Mouse (Mus musculus): ENCODE results near the gene Id3. TPM values are rescaled to one million over a fixed set of nuclear protein-coding genes. Genes with fewer than 3 reads are reported as not detected.
A peak's percentile ranks its signal among the peaks of the same experiment; 100 is the strongest.

The Id3 gene
- polyA plus RNA-seq, 1 experiment from 2014 or later = 140 TPM

- H3K9ac ChIP-seq (replicated peaks; ENCODE audit: low read length) = peak overlapping the region; percentile 60; the same call in 1 of the 2 replicates
- WGBS = 4% methylated on average over 17 of the region's 17 CpGs
- DNase-seq = no peak
Observed at GRCm38 (mm10) chr4:136142267-136143192, 767 bp upstream of the Id3 start.

DNA sequence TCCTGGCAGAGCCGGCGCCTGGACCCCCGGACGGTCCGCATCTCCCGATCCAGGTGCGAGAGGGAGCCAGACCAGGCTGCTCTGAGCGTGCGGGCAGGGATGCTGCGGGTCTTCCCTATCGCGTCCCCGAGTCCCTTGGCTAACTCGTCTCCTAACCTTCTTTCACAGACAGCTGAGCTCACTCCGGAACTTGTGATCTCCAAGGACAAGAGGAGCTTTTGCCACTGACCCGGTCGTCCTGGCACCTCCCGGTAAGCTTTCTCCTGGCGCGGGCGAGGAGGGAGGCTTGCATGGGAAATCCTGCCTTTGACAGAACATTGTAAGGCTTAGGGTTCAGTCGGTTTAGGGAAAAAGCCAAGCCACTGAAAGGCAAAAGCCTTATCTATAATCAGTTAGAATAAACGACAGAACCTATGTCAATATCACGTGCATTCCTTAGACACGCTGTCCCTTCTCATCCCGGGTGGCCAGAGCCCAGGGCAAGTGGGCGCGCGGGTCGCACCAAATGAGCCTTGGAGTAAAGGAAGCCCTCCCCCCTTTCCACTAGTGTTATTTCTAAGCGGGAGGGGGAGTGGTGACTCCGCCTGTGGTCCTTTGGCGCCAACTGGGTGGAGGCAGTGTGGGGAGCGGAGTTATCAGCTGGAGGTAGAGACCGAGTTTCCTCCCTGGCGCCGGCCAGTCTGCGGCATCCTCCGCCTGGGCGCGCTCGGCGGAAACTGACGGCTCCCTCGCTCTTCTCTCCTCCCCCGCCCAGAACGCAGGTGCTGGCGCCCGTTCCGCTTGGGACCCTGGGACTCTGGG is 1.0 kb downstream of the Id3 start:
- under 1% methylated on average over 47 of the region's 50 CpGs for WGBS
- Histone ChIP-seq H3K9ac (replicated peaks; ENCODE audit: low read length) (peak overlapping the region; percentile 60), H3K36me3 (ENCODE audit: control insufficient read depth, insufficient read depth, low read length) (no peaks in the 10 kb centered on the region), H3K4me3 (replicated peaks; ENCODE audit: low read depth, low read length) (peak overlapping the region; percentile 51), H3K4me1 (ENCODE audit: control insufficient read depth, insufficient read depth, low read length) (peaks cover 49% of the 10 kb centered on the region), H3K27me3 (ENCODE audit: control insufficient read depth, insufficient read depth, low read length) (peaks cover 18% of the 10 kb centered on the region), H3K27ac (replicated peaks; ENCODE audit: low read depth, low read length) (peak overlapping the region; percentile 65), H3K4me2 (ENCODE audit: low read length) (peak overlapping the region; percentile 86), H3K9me3 (ENCODE audit: control insufficient read depth, low read length) (no peaks in the 10 kb centered on the region)
- DNase-seq (peak; percentile 63), ATAC-seq (ENCODE audit: low FRiP score, low TSS enrichment) (no peak)

More at GRCm38 (mm10) chr4:136142267-136143192, 767 bp upstream of the Id3 start:
- Histone ChIP-seq H3K36me3 (ENCODE audit: control insufficient read depth, insufficient read depth, low read length) (no peaks in the 10 kb centered on the region), H3K9me3 (ENCODE audit: control insufficient read depth, low read length) (no peaks in the 10 kb centered on the region), H3K4me1 (ENCODE audit: control insufficient read depth, insufficient read depth, low read length) (peaks cover 46% of the 10 kb centered on the region), H3K27ac (replicated peaks; ENCODE audit: low read depth, low read length) (peak overlapping the region; percentile 66), H3K27me3 (ENCODE audit: control insufficient read depth, insufficient read depth, low read length) (peaks cover 18% of the 10 kb centered on the region), H3K4me2 (ENCODE audit: low read length) (peak overlapping the region; percentile 86), H3K4me3 (replicated peaks; ENCODE audit: low read depth, low read length) (peak overlapping the region; percentile 13; the same call in 1 of the 2 replicates)
- no peak for ATAC-seq (ENCODE audit: low FRiP score, low TSS enrichment)

GRCm38 (mm10) chr4:136144927-136145292 is 1.6 kb downstream of the Id3 start:
- no peak for DNase-seq
- no peaks in the 10 kb centered on the region for H3K36me3 ChIP-seq (ENCODE audit: control insufficient read depth, insufficient read depth, low read length)
- H3K27ac ChIP-seq (replicated peaks; ENCODE audit: low read depth, low read length) = peak overlapping the region; percentile 65
- WGBS = under 1% methylated on average over 11 of the region's 11 CpGs
- H3K27me3 ChIP-seq (ENCODE audit: control insufficient read depth, insufficient read depth, low read length) = peaks cover 18% of the 10 kb centered on the region
- peak overlapping the region; percentile 60 for H3K9ac ChIP-seq (replicated peaks; ENCODE audit: low read length)
- H3K9me3 ChIP-seq (ENCODE audit: control insufficient read depth, low read length) = no peaks in the 10 kb centered on the region
- H3K4me2 ChIP-seq (ENCODE audit: low read length) = peak overlapping the region; percentile 86
- no peak for ATAC-seq (ENCODE audit: low FRiP score, low TSS enrichment)
- H3K4me1 ChIP-seq (ENCODE audit: control insufficient read depth, insufficient read depth, low read length) = peaks cover 45% of the 10 kb centered on the region
- H3K4me3 ChIP-seq (replicated peaks; ENCODE audit: low read depth, low read length) = peak overlapping the region; percentile 51

DNA sequence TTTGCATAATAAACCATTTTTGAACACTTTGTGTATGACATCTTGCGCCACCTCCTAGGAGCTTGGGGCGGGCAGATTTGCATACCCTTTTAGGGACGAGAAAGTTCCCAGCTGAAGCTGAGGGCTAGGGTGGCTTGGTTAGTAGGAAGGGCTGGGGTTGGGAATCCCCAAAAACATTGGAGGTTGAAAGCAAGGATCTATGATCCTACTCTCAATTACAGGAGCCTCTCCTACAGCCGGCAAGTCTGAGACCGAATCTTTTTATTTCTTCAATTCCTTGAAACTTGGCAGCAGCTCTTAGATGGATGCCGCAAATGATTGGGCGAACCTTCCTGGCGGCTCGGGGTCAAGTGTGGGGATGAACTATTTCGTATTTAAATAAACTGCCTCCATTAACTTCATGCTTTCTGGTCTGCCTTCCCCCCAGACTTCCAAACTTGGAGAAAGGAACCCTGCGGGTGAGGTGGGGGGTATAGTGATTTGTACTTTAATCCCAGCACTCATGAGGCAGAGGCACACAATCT is 2.1 kb downstream of the Id3 start:
- Histone ChIP-seq H3K9me3 (ENCODE audit: control insufficient read depth, low read length) (no peaks in the 10 kb centered on the region), H3K36me3 (ENCODE audit: control insufficient read depth, insufficient read depth, low read length) (no peaks in the 10 kb centered on the region), H3K4me2 (ENCODE audit: low read length) (peak overlapping the region; percentile 86), H3K4me3 (replicated peaks; ENCODE audit: low read depth, low read length) (peak overlapping the region; percentile 51), H3K27me3 (ENCODE audit: control insufficient read depth, insufficient read depth, low read length) (peaks cover 18% of the 10 kb centered on the region), H3K4me1 (ENCODE audit: control insufficient read depth, insufficient read depth, low read length) (peaks cover 42% of the 10 kb centered on the region), H3K27ac (replicated peaks; ENCODE audit: low read depth, low read length) (no peak overlapping the region; the same call in 1 of the 2 replicates), H3K9ac (replicated peaks; ENCODE audit: low read length) (peak overlapping the region; percentile 60; the same call in 1 of the 2 replicates)
- 6% methylated on average over 11 of the region's 11 CpGs for WGBS
- DNase-seq (no peak), ATAC-seq (ENCODE audit: low FRiP score, low TSS enrichment) (no peak)

DNA sequence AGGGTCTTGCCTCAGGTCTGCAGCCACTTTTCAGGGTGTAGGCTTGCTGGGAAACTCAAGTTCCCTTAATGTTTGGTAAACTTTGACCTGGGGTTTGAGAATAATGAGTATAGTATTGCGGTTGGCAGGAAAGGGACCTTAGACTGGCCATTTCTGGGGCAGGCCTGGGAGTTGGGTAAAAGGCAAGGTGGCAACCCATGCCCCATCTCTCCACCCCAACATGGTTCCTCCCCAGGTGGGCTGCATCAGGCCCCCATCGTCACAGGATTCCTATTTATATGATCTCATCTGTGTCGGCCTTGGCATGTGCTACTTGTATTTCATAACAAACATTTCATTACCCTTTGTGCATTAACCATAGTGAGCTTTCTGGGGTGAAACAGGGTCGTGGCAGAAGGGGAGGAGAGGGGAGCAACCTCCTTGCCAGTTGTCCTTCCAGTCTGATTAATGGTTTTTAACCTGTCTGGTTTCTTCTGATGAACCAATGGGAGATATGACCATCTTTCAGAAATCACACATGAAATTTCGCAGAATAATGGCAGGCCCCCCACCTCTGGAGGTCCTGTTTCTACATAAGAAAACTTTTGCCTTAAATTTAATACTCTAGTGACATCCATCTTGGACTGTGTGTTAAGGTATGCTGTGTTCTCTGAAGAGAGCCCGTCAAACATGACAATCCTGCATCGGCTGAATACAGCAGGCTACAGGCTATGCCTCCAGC is 2.9 kb downstream of the Id3 start:
- Histone ChIP-seq H3K27ac (replicated peaks; ENCODE audit: low read depth, low read length) (no peak overlapping the region), H3K4me2 (ENCODE audit: low read length) (peak overlapping the region; percentile 86), H3K9me3 (ENCODE audit: control insufficient read depth, low read length) (no peaks in the 10 kb centered on the region), H3K4me1 (ENCODE audit: control insufficient read depth, insufficient read depth, low read length) (peaks cover 35% of the 10 kb centered on the region), H3K27me3 (ENCODE audit: control insufficient read depth, insufficient read depth, low read length) (peaks cover 18% of the 10 kb centered on the region), H3K36me3 (ENCODE audit: control insufficient read depth, insufficient read depth, low read length) (no peaks in the 10 kb centered on the region), H3K4me3 (replicated peaks; ENCODE audit: low read depth, low read length) (peak overlapping the region; percentile 51; the same call in 1 of the 2 replicates), H3K9ac (replicated peaks; ENCODE audit: low read length) (peak overlapping the region; percentile 34; the same call in 1 of the 2 replicates)
- DNase-seq (no peak), ATAC-seq (ENCODE audit: low FRiP score, low TSS enrichment) (no peak)
- 13% methylated on average over 7 of the region's 7 CpGs for WGBS

- no peak overlapping the region for H3K27ac ChIP-seq (replicated peaks; ENCODE audit: low read depth, low read length)
- 4% methylated on average over 6 of the region's 6 CpGs for WGBS
- H3K9ac ChIP-seq (replicated peaks; ENCODE audit: low read length) = no peak overlapping the region
- H3K9me3 ChIP-seq (ENCODE audit: control insufficient read depth, low read length) = no peaks in the 10 kb centered on the region
- DNase-seq (peak; percentile 31), ATAC-seq (ENCODE audit: low FRiP score, low TSS enrichment) (no peak)
- H3K27me3 ChIP-seq (ENCODE audit: control insufficient read depth, insufficient read depth, low read length) = peaks cover 18% of the 10 kb centered on the region
- peak overlapping the region; percentile 86 for H3K4me2 ChIP-seq (ENCODE audit: low read length)
- peaks cover 35% of the 10 kb centered on the region for H3K4me1 ChIP-seq (ENCODE audit: control insufficient read depth, insufficient read depth, low read length)
- 0 out of 2 replicates have a peak overlapping the region, but pooled peaks have one; percentile 12 for H3K4me3 ChIP-seq (replicated peaks; ENCODE audit: low read depth, low read length)
- H3K36me3 ChIP-seq (ENCODE audit: control insufficient read depth, insufficient read depth, low read length) = no peaks in the 10 kb centered on the region
Observed at GRCm38 (mm10) chr4:136146712-136147154, 3.4 kb downstream of the Id3 start.

DNA sequence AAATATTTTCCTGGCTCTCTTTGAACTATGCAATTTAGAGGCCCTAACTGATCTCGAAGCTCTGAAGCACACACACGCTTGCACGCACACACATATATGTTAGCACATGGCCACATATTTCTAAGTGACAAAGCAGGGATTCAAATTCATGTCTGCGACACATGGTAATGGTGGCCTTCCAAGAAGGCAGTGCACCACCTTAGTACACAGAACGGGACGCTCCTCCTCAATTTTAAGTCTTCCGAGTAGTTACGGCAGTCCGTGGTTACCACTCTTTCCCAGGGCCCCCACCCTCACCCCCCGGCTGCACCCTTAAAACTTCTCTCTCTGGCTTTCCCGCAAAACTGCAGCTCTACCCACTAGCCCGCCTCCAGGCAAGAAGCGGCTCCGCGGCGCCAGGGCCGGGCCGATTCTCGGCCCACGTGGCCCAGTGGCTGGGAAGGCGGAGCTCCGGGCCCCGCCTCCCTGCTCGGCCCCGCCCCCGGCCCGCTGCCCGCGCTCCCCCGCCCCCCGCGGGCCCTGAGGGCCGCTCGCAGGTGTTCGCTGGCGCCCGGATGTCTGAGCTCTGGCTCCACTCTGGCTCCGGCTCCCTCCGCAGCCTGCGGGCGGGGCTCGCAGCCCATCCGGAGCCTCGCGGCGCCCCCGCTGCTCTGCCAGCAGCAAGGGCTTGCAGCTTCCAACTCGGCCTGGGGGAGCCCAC is 4.3 kb downstream of the Id3 start:
- H3K36me3 ChIP-seq (ENCODE audit: control insufficient read depth, insufficient read depth, low read length) = no peaks in the 10 kb centered on the region
- H3K27ac ChIP-seq (replicated peaks; ENCODE audit: low read depth, low read length) = no peak overlapping the region; the same call in 1 of the 2 replicates
- peak overlapping the region; percentile 41 for H3K4me3 ChIP-seq (replicated peaks; ENCODE audit: low read depth, low read length)
- no peaks in the 10 kb centered on the region for H3K9me3 ChIP-seq (ENCODE audit: control insufficient read depth, low read length)
- H3K4me2 ChIP-seq (ENCODE audit: low read length) = peak overlapping the region; percentile 86
- peaks cover 28% of the 10 kb centered on the region for H3K4me1 ChIP-seq (ENCODE audit: control insufficient read depth, insufficient read depth, low read length)
- peaks cover 18% of the 10 kb centered on the region for H3K27me3 ChIP-seq (ENCODE audit: control insufficient read depth, insufficient read depth, low read length)
- DNase-seq (peak; percentile 90), ATAC-seq (ENCODE audit: low FRiP score, low TSS enrichment) (peak; percentile 70)
- 1% methylated on average over 41 of the region's 48 CpGs for WGBS
- peak overlapping the region; percentile 42; the same call in 1 of the 2 replicates for H3K9ac ChIP-seq (replicated peaks; ENCODE audit: low read length)

Measured in midbrain, embryonic 14.5 days (tissue).